Mouse (Mus musculus): ENCODE data around the gene Il6ra.

Il6ra gene

GRCm38 (mm10) chr3:89912543-89913391 lies at the start of gene Il6ra:
Gene Il6ra (minus strand): TSS chr3:89913196.
- peak; percentile 48 to 53 for DNase-seq (ENCODE audit: low spot score in 2 of 2)

- DNase-seq (ENCODE audit: low spot score in 2 of 2) = no peak
Measured at GRCm38 (mm10) chr3:89962059-89962750, 49.2 kb upstream of the Il6ra start.

GRCm38 (mm10) chr3:89961436-89961835 lies 48.4 kb upstream of the Il6ra start:
- DNase-seq (ENCODE audit: low spot score in 2 of 2) = no peak

- DNase-seq (ENCODE audit: low spot score in 2 of 2) = peak; percentile 86 to 87
Measured at GRCm38 (mm10) chr3:89960469-89960868, 47.5 kb upstream of the Il6ra start.

GRCm38 (mm10) chr3:89959435-89959834 lies 46.4 kb upstream of the Il6ra start:
- no peak for DNase-seq (ENCODE audit: low spot score in 2 of 2)

- no peak for DNase-seq (ENCODE audit: low spot score in 2 of 2)
Measured at GRCm38 (mm10) chr3:89957880-89958279, 44.9 kb upstream of the Il6ra start.

- no peak for DNase-seq (ENCODE audit: low spot score in 2 of 2)
Measured at GRCm38 (mm10) chr3:89956177-89956971, 43.4 kb upstream of the Il6ra start.

GRCm38 (mm10) chr3:89953420-89953819 lies 40.4 kb upstream of the Il6ra start:
- DNase-seq (ENCODE audit: low spot score in 2 of 2) = peak; percentile 51 to 62

- DNase-seq (ENCODE audit: low spot score in 2 of 2) = peak in 1 of 2 experiments; percentile 44
Measured at GRCm38 (mm10) chr3:89948655-89949054, 35.7 kb upstream of the Il6ra start.

- no peak for DNase-seq (ENCODE audit: low spot score in 2 of 2)
Measured at GRCm38 (mm10) chr3:89948021-89948420, 35.0 kb upstream of the Il6ra start.

GRCm38 (mm10) chr3:89945026-89945425 lies 32.0 kb upstream of the Il6ra start:
- DNase-seq (ENCODE audit: low spot score in 2 of 2) = no peak

GRCm38 (mm10) chr3:89942894-89943293 lies 29.9 kb upstream of the Il6ra start:
- DNase-seq (ENCODE audit: low spot score in 2 of 2) = no peak

- DNase-seq (ENCODE audit: low spot score in 2 of 2) = no peak
Measured at GRCm38 (mm10) chr3:89936495-89936894, 23.5 kb upstream of the Il6ra start.

- no peak for DNase-seq (ENCODE audit: low spot score in 2 of 2)
Measured at GRCm38 (mm10) chr3:89932925-89933324, 19.9 kb upstream of the Il6ra start.

- DNase-seq (ENCODE audit: low spot score in 2 of 2) = no peak
Measured at GRCm38 (mm10) chr3:89928956-89929355, 16.0 kb upstream of the Il6ra start.

GRCm38 (mm10) chr3:89926440-89926839 lies 13.4 kb upstream of the Il6ra start:
- no peak for DNase-seq (ENCODE audit: low spot score in 2 of 2)

GRCm38 (mm10) chr3:89920711-89921110 lies 7.7 kb upstream of the Il6ra start:
- DNase-seq (ENCODE audit: low spot score in 2 of 2) = no peak

- DNase-seq (ENCODE audit: low spot score in 2 of 2) = no peak
Measured at GRCm38 (mm10) chr3:89917408-89917807, 4.4 kb upstream of the Il6ra start.

GRCm38 (mm10) chr3:89916622-89917021 lies 3.6 kb upstream of the Il6ra start:
- DNase-seq (ENCODE audit: low spot score in 2 of 2) = no peak

- no peak for DNase-seq (ENCODE audit: low spot score in 2 of 2)
Measured at GRCm38 (mm10) chr3:89914700-89915099, 1.7 kb upstream of the Il6ra start.

- no peak for DNase-seq (ENCODE audit: low spot score in 2 of 2)
Measured at GRCm38 (mm10) chr3:89912108-89912542, 871 bp downstream of the Il6ra start.

- DNase-seq (ENCODE audit: low spot score in 2 of 2) = no peak
Measured at GRCm38 (mm10) chr3:89911207-89911606, 1.8 kb downstream of the Il6ra start.

Measured in frontal cortex, postnatal 25 days (tissue).